Mouse (Mus musculus) limb, embryonic 12.5 days (tissue): ENCODE measurements around the gene Gm20388. TPM values are rescaled to one million over a fixed set of nuclear protein-coding genes. Genes with fewer than 3 reads are reported as not detected.

Experiments used
- ATAC-seq: fragments of 200-750 bp; cut with Nextera tagmentation; 2 replicates; pipeline ENCODE4 v1.8.0; 2017; ENCODE audit warnings: low read depth, moderate TSS enrichment; ENCODE audit not compliant: insufficient number of reproducible peaks, insufficient read depth, low FRiP score, low TSS enrichment
- H3K27ac ChIP-seq: fragments of 300-500 bp; sonication (generic); 2 replicates; pipeline ENCODE4 v1.5.1; 2016; ENCODE audit warnings: mild to moderate bottlenecking, moderate library complexity
- H3K27me3 ChIP-seq: fragments of 300-500 bp; sonication (generic); 2 replicates; pipeline ENCODE4 v1.6.1; 2016; ENCODE audit warnings: mild to moderate bottlenecking, moderate library complexity
- H3K36me3 ChIP-seq: fragments of 300-500 bp; sonication (generic); 2 replicates; pipeline ENCODE4 v1.6.1; 2016; ENCODE audit warnings: mild to moderate bottlenecking, moderate library complexity
- H3K4me1 ChIP-seq: fragments of 300-500 bp; sonication (generic); replicated peaks from 2 replicates; pipeline ENCODE4 v1.6.1; 2016
- H3K4me2 ChIP-seq: fragments of 300-500 bp; sonication (generic); 2 replicates; pipeline ENCODE4 v1.6.1; 2016; ENCODE audit warnings: mild to moderate bottlenecking, moderate library complexity
- H3K4me3 ChIP-seq: fragments of 300-500 bp; sonication (generic); replicated peaks from 2 replicates; pipeline ENCODE4 v1.5.1; 2016; ENCODE audit warnings: mild to moderate bottlenecking
- H3K9ac ChIP-seq: fragments of 300-500 bp; sonication (generic); replicated peaks from 2 replicates; pipeline ENCODE4 v1.6.1; 2016; ENCODE audit warnings: mild to moderate bottlenecking, moderate library complexity
- H3K9me3 ChIP-seq: fragments of 300-500 bp; sonication (generic); 2 replicates; pipeline ENCODE4 v1.6.1; 2016; ENCODE audit warnings: mild to moderate bottlenecking, moderate library complexity
- WGBS: fragments of 180-500 bp; shearing (Covaris S2); methylation state at CpG from one replicate; pipeline ENCODE4 v1.1.7; 2016; 5-methylcytosine and 5-hydroxymethylcytosine counted together
- polyA plus RNA-seq: library from polyadenylated mRNA; unstranded; fragments of >200 nt; fragmentation: Nextera tagmentation; extraction: Ambion mirVana; gene quantifications from 2 replicates; pipeline ENCODE4 v1.2.1, GENCODE M21; 2016

Gm20388 gene
- polyA plus RNA-seq, 1 experiment from 2014 or later, result not detected

DNA sequence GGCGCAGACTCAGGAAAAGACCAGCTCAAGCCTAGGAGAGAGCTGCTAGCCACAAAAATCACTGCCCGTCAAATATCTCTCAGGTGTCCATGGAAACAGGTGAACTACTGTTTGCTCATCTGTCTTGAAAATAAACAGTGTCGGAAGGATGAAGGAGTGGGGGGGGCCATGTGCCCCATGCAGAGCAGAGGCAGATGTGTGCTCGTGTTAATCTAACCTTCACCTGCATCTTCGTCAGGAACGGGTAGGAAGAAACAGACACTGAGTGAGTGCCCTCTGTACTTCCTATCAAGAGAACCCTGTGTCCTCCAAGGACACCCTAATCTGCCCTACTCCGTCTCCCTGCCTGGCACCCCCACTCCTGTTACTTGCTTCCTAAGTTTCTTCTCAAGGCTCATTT is 1941.1 kb downstream of the Gm20388 start:
- WGBS, result 59% methylated on average over 7 of the region's 7 CpGs
- no peak overlapping the region for H3K27ac ChIP-seq

DNA sequence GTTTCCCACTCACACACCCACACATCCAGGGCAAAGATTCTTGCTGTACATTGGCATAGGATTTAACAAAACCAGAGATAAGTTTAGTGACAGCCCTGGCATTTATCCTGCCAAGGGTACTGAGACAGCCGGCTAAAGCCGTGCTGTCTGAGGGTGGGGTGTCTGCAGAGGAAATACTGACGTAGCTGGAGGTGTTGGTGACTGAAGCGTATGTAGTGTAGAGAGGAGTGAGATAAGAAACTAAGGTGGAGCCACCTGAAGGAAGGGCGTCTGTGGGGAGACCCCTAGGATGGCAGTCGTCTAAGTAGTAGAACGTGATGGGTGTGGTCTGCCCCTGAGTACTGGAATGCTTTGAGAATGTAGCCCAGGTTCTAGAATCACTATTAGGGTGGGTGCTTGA is 1941.8 kb downstream of the Gm20388 start:
- H3K36me3 ChIP-seq, result no peaks in the 10 kb centered on the region
- H3K4me1 ChIP-seq, result peaks cover 12% of the 10 kb centered on the region; the same call in 1 of the 2 replicates
- 57% methylated on average over 7 of the region's 7 CpGs for WGBS
- H3K9me3 ChIP-seq, result no peaks in the 10 kb centered on the region
- no peak overlapping the region for H3K4me3 ChIP-seq
- no peak overlapping the region for H3K27ac ChIP-seq
- peaks cover 8% of the 10 kb centered on the region for H3K27me3 ChIP-seq
- H3K9ac ChIP-seq, result no peak overlapping the region
- no peak for ATAC-seq
- no peak overlapping the region for H3K4me2 ChIP-seq

More for the DNA sequence above, 1941.1 kb downstream of the Gm20388 start:
- H3K4me3 ChIP-seq, result no peak overlapping the region
- H3K27me3 ChIP-seq, result peaks cover 8% of the 10 kb centered on the region
- no peak for ATAC-seq
- H3K9ac ChIP-seq, result no peak overlapping the region
- no peak overlapping the region for H3K4me2 ChIP-seq
- no peaks in the 10 kb centered on the region for H3K36me3 ChIP-seq
- peaks cover 12% of the 10 kb centered on the region; the same call in 1 of the 2 replicates for H3K4me1 ChIP-seq
- no peaks in the 10 kb centered on the region for H3K9me3 ChIP-seq

DNA sequence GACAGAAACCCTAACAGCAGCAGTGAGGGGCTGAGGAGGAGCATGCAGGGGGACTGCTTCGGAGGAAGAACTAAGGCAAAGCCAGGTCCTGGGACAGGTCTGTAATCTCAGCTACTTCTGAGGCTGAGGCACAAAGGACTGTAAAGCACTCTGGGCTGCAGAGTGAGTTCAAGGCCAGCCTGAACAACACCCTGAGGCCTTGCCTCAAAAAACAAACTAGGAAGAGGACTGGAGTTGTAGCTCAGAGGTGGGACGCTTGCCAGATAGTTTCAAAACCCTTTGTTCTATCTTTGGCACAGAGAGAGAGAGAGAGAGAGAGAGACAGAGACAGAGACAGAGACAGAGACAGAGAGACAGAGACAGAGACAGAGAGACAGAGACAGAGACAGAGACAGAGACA is 1942.9 kb downstream of the Gm20388 start:
- H3K4me2 ChIP-seq, result no peak overlapping the region
- 80% methylated on average over 2 of the region's 2 CpGs for whole genome bisulfite sequencing
- H3K4me3 ChIP-seq, result no peak overlapping the region
- no peak for ATAC-seq
- H3K27ac ChIP-seq, result no peak overlapping the region
- H3K9ac ChIP-seq, result no peak overlapping the region
- H3K4me1 ChIP-seq, result peaks cover 12% of the 10 kb centered on the region; the same call in 1 of the 2 replicates
- peaks cover 8% of the 10 kb centered on the region for H3K27me3 ChIP-seq
- no peaks in the 10 kb centered on the region for H3K9me3 ChIP-seq
- no peaks in the 10 kb centered on the region for H3K36me3 ChIP-seq

DNA sequence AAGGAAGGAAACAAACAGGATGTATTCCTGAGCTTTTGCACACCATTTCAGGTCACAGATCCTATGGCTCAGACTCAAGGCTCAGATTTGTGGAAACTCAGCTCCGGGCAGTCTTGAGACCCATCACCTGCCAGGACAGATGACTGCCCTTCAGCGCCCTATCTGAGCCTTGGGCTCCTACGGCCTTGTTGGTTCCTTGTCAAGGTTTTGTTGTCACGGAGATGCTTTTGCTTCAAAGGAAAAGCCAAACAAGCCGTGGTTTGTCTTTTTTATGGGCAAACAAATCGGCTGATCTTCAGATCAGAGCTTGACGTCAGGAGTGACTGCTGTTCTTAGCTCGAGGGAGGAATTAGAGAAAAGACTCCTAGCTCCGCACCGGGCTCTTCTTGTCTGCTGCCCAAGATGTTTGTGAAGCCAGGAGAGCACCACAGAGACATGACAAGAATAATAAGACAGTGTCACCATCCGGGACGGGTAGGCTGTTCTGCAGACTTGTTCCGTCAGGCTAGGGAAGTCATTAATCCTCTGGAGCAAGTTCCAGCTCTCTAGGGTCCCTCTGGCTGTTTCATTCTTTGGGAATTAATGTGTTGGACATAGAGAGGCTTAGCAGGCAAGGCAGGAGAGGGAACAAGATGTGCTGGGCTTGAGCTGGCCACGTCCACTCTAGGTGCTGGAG is 1945.6 kb downstream of the Gm20388 start:
- H3K36me3 ChIP-seq, result no peaks in the 10 kb centered on the region
- H3K4me2 ChIP-seq, result no peak overlapping the region
- ATAC-seq, result no peak
- peaks cover 8% of the 10 kb centered on the region for H3K27me3 ChIP-seq
- H3K27ac ChIP-seq, result no peak overlapping the region
- H3K9ac ChIP-seq, result no peak overlapping the region
- H3K9me3 ChIP-seq, result no peaks in the 10 kb centered on the region
- 75% methylated on average over 14 of the region's 14 CpGs for WGBS
- H3K4me1 ChIP-seq, result peaks cover 3% of the 10 kb centered on the region; the same call in 1 of the 2 replicates
- no peak overlapping the region for H3K4me3 ChIP-seq

DNA sequence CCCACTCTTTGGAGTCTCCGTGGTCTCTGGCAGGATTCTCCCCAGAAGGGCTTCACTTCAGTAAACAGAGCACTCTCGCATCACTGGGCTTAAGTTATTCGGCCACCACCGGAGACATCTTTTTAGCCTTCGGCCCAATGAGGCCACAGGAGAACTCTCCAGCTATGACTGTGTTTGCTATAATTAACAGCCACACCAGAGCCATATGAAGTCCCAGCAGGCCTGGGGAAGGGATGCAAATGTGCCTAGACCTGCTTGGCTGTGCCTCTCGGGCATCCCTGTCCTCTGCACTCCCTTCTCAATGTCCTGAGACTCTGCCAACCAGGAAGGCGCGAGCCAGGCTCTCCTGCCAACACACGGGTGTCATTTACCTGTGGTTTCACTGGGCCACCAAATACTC is 1946.7 kb downstream of the Gm20388 start:
- Histone ChIP-seq H3K4me2 (no peak overlapping the region), H3K4me3 (no peak overlapping the region), H3K36me3 (no peaks in the 10 kb centered on the region), H3K27me3 (peaks cover 3% of the 10 kb centered on the region; the same call in 1 of the 2 replicates), H3K4me1 (no peaks in the 10 kb centered on the region), H3K9me3 (no peaks in the 10 kb centered on the region), H3K9ac (no peak overlapping the region), H3K27ac (no peak overlapping the region)
- 75% methylated on average over 9 of the region's 9 CpGs for WGBS
- ATAC-seq, result no peak

DNA sequence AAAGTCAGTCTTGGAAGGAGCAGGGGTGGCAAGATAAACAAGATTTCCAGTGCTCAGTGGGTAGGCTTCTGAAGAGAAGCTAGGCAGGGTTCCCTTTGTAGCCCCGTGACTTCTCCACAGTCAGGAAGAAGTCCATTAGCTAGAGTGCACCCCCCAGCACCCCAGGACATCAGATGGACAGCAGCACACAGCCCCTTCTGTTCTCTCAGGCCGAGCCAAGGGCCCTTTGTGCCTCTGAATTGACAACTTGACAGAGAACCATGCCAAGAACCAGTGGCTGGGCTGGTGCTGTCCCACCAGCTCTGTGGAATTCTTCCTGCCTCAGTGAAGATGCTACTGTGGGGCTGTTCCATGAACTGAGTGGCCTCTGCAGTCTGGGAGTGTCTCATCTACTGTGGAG is 1947.1 kb downstream of the Gm20388 start:
- Histone ChIP-seq H3K4me3 (no peak overlapping the region), H3K9me3 (no peaks in the 10 kb centered on the region), H3K27me3 (peaks cover 5% of the 10 kb centered on the region; the same call in 1 of the 2 replicates), H3K4me1 (no peaks in the 10 kb centered on the region), H3K9ac (no peak overlapping the region), H3K27ac (no peak overlapping the region), H3K4me2 (no peak overlapping the region), H3K36me3 (no peaks in the 10 kb centered on the region)
- ATAC-seq, result no peak
- WGBS, result 51% methylated on average over 2 of the region's 2 CpGs

DNA sequence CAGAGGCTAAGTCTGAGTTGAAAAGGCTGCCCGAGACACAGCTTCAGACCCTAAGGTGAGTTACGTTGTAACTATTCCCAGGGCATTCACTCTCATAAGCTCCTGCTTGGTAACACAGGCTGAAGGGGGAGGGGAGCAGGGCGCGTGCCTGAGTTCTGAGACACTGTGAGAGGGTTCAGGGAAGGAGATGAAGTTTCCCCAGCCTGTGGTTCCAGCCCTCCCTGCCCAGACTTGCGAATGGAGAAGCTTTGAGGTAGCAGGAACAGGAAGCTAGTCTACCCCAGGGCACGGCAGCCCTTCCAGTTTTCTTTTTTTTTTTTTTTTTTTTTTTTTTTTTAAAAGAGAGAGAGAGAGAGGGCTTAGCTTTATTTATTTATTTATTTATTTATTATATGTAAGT is 1950.6 kb downstream of the Gm20388 start:
- ATAC-seq, result no peak
- WGBS, result 47% methylated on average over 6 of the region's 6 CpGs
- no peaks in the 10 kb centered on the region for H3K36me3 ChIP-seq
- H3K9ac ChIP-seq, result no peak overlapping the region
- H3K9me3 ChIP-seq, result no peaks in the 10 kb centered on the region
- H3K27ac ChIP-seq, result no peak overlapping the region
- H3K4me2 ChIP-seq, result no peak overlapping the region
- peaks cover 11% of the 10 kb centered on the region; the same call in 1 of the 2 replicates for H3K4me1 ChIP-seq
- H3K27me3 ChIP-seq, result peaks cover 5% of the 10 kb centered on the region; the same call in 1 of the 2 replicates
- H3K4me3 ChIP-seq, result no peak overlapping the region

DNA sequence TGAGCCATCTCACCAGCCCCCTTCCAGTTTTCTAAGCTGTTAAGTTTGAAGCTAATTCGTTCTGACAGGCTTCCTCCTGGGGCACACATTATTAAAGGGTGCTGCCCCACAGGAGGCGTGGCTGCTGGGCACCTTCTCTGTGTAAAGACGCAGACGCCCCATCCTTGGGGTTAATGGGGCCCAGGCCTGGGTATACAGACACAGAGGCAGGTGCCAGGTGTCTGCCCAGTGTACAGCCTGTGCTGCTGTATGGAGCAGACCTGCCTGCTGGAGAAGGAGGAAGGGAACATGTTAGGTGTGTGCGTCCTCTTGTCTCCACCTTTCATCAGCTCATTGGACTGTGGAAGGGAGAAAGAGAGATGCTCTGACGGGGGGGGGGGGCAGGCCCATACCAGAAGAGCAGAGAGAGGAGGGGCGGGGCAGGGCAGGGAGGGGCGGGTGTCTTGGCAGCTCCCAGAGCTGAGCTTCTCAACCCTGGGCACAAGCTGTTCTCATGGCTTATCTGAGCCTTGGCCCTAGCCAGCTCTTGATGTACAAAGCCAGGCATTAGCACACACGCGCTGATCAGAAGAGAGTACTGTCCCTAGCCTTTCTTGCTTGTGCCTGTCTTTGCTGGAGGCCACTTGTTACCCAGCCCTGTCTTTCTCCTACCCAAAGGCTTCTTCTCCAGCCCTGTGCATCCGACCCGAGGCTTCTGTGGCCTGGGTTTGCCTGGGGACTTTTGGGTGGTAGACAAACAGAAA is 1951.3 kb downstream of the Gm20388 start:
- Histone ChIP-seq H3K9ac (no peak overlapping the region), H3K4me3 (no peak overlapping the region), H3K27ac (no peak overlapping the region), H3K27me3 (peaks cover 5% of the 10 kb centered on the region; the same call in 1 of the 2 replicates), H3K4me1 (peaks cover 15% of the 10 kb centered on the region; the same call in 1 of the 2 replicates), H3K9me3 (no peaks in the 10 kb centered on the region), H3K36me3 (no peaks in the 10 kb centered on the region), H3K4me2 (no peak overlapping the region)
- 55% methylated on average over 10 of the region's 12 CpGs for WGBS
- no peak for ATAC-seq

DNA sequence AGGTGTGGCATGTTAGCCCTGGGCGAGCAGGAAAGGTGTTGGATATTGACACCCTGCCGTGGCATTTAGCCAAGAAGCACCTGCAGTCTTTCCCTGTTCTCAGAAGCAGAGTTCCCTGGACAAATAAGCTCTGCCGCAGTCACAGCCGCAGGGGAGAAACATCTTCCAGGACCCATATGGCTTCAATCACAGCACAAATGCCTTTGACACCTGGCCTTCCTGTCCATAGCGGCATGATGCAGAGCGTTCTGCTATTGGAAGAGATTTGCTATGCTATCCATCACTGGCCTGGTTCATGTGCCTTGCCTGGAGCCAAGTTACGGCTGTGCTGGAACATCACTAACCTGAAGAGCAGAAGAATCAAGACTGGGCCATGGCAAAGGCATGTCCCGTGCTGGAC is 1954.7 kb downstream of the Gm20388 start:
- H3K4me1 ChIP-seq, result peaks cover 19% of the 10 kb centered on the region; the same call in 1 of the 2 replicates
- H3K4me3 ChIP-seq, result no peak overlapping the region
- H3K9me3 ChIP-seq, result no peaks in the 10 kb centered on the region
- H3K4me2 ChIP-seq, result no peak overlapping the region
- no peak for ATAC-seq
- no peak overlapping the region for H3K9ac ChIP-seq
- 34% methylated on average over 8 of the region's 8 CpGs for WGBS
- H3K36me3 ChIP-seq, result no peaks in the 10 kb centered on the region
- H3K27me3 ChIP-seq, result peaks cover 5% of the 10 kb centered on the region; the same call in 1 of the 2 replicates
- 0 out of 2 replicates have a peak overlapping the region, but pooled peaks have one; percentile 50 for H3K27ac ChIP-seq

DNA sequence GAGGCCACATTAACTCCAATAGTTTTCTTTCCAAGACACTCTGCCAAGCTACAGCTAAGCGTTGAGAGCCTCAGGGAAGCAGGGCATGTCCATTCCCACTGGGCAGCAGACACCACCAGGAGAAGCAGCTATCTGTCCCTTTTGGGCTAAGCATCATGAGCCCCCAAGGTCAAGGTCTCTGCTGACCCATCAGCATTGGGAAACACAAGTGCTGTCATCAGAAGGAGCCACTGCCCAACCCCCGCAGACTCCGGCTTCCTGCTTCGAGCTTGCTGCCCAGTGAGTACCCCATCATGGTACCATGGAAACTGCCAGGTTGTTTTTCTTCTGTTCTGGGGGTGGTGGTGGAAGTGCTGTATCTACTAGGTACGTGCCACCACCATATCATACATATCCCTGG is 1957.6 kb downstream of the Gm20388 start:
- Histone ChIP-seq H3K4me1 (peaks cover 34% of the 10 kb centered on the region), H3K4me3 (no peak overlapping the region), H3K9ac (no peak overlapping the region), H3K27ac (no peak overlapping the region), H3K4me2 (no peak overlapping the region), H3K36me3 (no peaks in the 10 kb centered on the region), H3K9me3 (no peaks in the 10 kb centered on the region), H3K27me3 (peaks cover 3% of the 10 kb centered on the region; the same call in 1 of the 2 replicates)
- WGBS, result 85% methylated on average over 5 of the region's 5 CpGs
- no peak for ATAC-seq

DNA sequence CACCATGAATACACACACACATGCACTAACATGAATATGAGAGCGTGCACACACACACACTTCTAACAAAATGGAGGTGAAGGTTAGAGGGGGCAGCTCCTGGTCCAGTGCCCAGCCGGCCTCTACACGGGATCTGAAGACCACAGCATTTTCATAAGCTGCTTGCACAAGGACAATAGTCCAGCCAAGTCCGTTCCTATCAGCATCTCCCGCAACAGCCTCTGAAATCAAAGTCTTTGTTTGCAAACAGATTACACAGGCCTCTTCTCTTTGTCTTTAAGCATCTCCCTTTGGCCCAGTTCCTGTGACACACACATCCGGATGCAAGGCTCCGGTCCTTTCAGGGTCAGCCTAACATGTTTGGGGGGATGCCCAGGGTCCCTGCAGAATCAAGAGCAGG is 1958.3 kb downstream of the Gm20388 start:
- ATAC-seq, result no peak
- 90% methylated on average over 7 of the region's 7 CpGs for WGBS
- Histone ChIP-seq H3K27ac (no peak overlapping the region), H3K4me1 (peaks cover 36% of the 10 kb centered on the region), H3K9ac (no peak overlapping the region), H3K27me3 (peaks cover 3% of the 10 kb centered on the region; the same call in 1 of the 2 replicates), H3K4me3 (no peak overlapping the region), H3K36me3 (no peaks in the 10 kb centered on the region), H3K9me3 (no peaks in the 10 kb centered on the region), H3K4me2 (no peak overlapping the region)
